Mouse (Mus musculus): ENCODE results near the gene Nob1. TPM values are rescaled to one million over a fixed set of nuclear protein-coding genes. Genes with fewer than 3 reads are reported as not detected.

Gene Nob1
- total and polyA plus RNA-seq, 2 experiments from 2014 or later = 26.1 to 35.6 TPM

GRCm38 (mm10) chr8:107447713-107448112 is 22.9 kb upstream of the Nob1 start:
- Histone ChIP-seq H3K9ac (replicated peaks; ENCODE audit: low read depth, low read length) (no peak overlapping the region), H3K4me2 (ENCODE audit: low read depth, low read length) (no peak overlapping the region), H3K9me3 (replicated peaks; ENCODE audit: control insufficient read depth, low read length) (no peaks in the 10 kb centered on the region), H3K36me3 (replicated peaks; ENCODE audit: control insufficient read depth, insufficient read depth, low read length) (no peaks in the 10 kb centered on the region), H3K4me1 (ENCODE audit: control insufficient read depth, insufficient read depth) (0 out of 2 replicates have a peak, but pooled peaks cover 4% of the 10 kb centered on the region), H3K4me3 (ENCODE audit: low read depth, low read length) (no peak overlapping the region), H3K27me3 (ENCODE audit: control insufficient read depth, insufficient read depth, low read length) (no peaks in the 10 kb centered on the region), H3K27ac (ENCODE audit: low read depth) (no peak overlapping the region)
- TF ChIP-seq CTCF (IDR thresholded peaks at IDR 0.05; ENCODE audit: low read depth) = no peak
- no peak for TF ChIP-seq EP300 (IDR thresholded peaks at IDR 0.05; ENCODE audit: low read depth)
- DNase-seq (ENCODE audit: low spot score) (no peak), ATAC-seq (ENCODE audit: insufficient read depth, low read depth) (no peak)

- TF ChIP-seq CTCF (IDR thresholded peaks at IDR 0.05; ENCODE audit: low read depth) (no peak), EP300 (IDR thresholded peaks at IDR 0.05; ENCODE audit: low read depth) (no peak)
- Histone ChIP-seq H3K27ac (ENCODE audit: low read depth) (peak overlapping the region; percentile 51; the same call in 1 of the 2 replicates), H3K9me3 (replicated peaks; ENCODE audit: control insufficient read depth, low read length) (no peaks in the 10 kb centered on the region), H3K4me2 (ENCODE audit: low read depth, low read length) (no peak overlapping the region), H3K4me1 (ENCODE audit: control insufficient read depth, insufficient read depth) (0 out of 2 replicates have a peak, but pooled peaks cover 4% of the 10 kb centered on the region), H3K9ac (replicated peaks; ENCODE audit: low read depth, low read length) (no peak overlapping the region), H3K27me3 (ENCODE audit: control insufficient read depth, insufficient read depth, low read length) (no peaks in the 10 kb centered on the region), H3K4me3 (ENCODE audit: low read depth, low read length) (no peak overlapping the region), H3K36me3 (replicated peaks; ENCODE audit: control insufficient read depth, insufficient read depth, low read length) (no peaks in the 10 kb centered on the region)
- 53% methylated on average over 3 of the region's 3 CpGs for WGBS
- peak; percentile 20 for DNase-seq (ENCODE audit: low spot score)
- no peak for ATAC-seq (ENCODE audit: insufficient read depth, low read depth)
Observed at GRCm38 (mm10) chr8:107444626-107445025, 19.8 kb upstream of the Nob1 start.

- no peak overlapping the region for H3K9ac ChIP-seq (replicated peaks; ENCODE audit: low read depth, low read length)
- H3K4me3 ChIP-seq (ENCODE audit: low read depth, low read length) = no peak overlapping the region
- H3K4me1 ChIP-seq (ENCODE audit: control insufficient read depth, insufficient read depth) = peaks cover 6% of the 10 kb centered on the region; the same call in 1 of the 2 replicates
- DNase-seq (ENCODE audit: low spot score) = no peak
- H3K27me3 ChIP-seq (ENCODE audit: control insufficient read depth, insufficient read depth, low read length) = no peaks in the 10 kb centered on the region
- H3K9me3 ChIP-seq (replicated peaks; ENCODE audit: control insufficient read depth, low read length) = no peaks in the 10 kb centered on the region
- no peak for ATAC-seq (ENCODE audit: insufficient read depth, low read depth)
- TF ChIP-seq CTCF (IDR thresholded peaks at IDR 0.05; ENCODE audit: low read depth) = no peak
- no peak for TF ChIP-seq EP300 (IDR thresholded peaks at IDR 0.05; ENCODE audit: low read depth)
- H3K36me3 ChIP-seq (replicated peaks; ENCODE audit: control insufficient read depth, insufficient read depth, low read length) = no peaks in the 10 kb centered on the region
- WGBS = 80% methylated on average over 3 of the region's 3 CpGs
- H3K4me2 ChIP-seq (ENCODE audit: low read depth, low read length) = no peak overlapping the region
- no peak overlapping the region for H3K27ac ChIP-seq (ENCODE audit: low read depth)
Observed at GRCm38 (mm10) chr8:107439880-107440625, 15.2 kb upstream of the Nob1 start.

- Histone ChIP-seq H3K4me1 (ENCODE audit: control insufficient read depth, insufficient read depth) (peaks cover 6% of the 10 kb centered on the region; the same call in 1 of the 2 replicates), H3K27ac (ENCODE audit: low read depth) (no peak overlapping the region), H3K36me3 (replicated peaks; ENCODE audit: control insufficient read depth, insufficient read depth, low read length) (no peaks in the 10 kb centered on the region), H3K4me3 (ENCODE audit: low read depth, low read length) (no peak overlapping the region), H3K27me3 (ENCODE audit: control insufficient read depth, insufficient read depth, low read length) (no peaks in the 10 kb centered on the region), H3K4me2 (ENCODE audit: low read depth, low read length) (no peak overlapping the region), H3K9ac (replicated peaks; ENCODE audit: low read depth, low read length) (no peak overlapping the region), H3K9me3 (replicated peaks; ENCODE audit: control insufficient read depth, low read length) (no peaks in the 10 kb centered on the region)
- no peak for DNase-seq (ENCODE audit: low spot score)
- no peak for TF ChIP-seq CTCF (IDR thresholded peaks at IDR 0.05; ENCODE audit: low read depth)
- TF ChIP-seq EP300 (IDR thresholded peaks at IDR 0.05; ENCODE audit: low read depth) = no peak
- ATAC-seq (ENCODE audit: insufficient read depth, low read depth) = no peak
- WGBS = 69% methylated on average over 2 of the region's 2 CpGs
Observed at GRCm38 (mm10) chr8:107437711-107438110, 12.9 kb upstream of the Nob1 start.

GRCm38 (mm10) chr8:107436841-107437421 is 12.1 kb upstream of the Nob1 start:
- 5% methylated on average over 16 of the region's 16 CpGs for WGBS
- Histone ChIP-seq H3K36me3 (replicated peaks; ENCODE audit: control insufficient read depth, insufficient read depth, low read length) (no peaks in the 10 kb centered on the region), H3K4me1 (ENCODE audit: control insufficient read depth, insufficient read depth) (peaks cover 6% of the 10 kb centered on the region; the same call in 1 of the 2 replicates), H3K9ac (replicated peaks; ENCODE audit: low read depth, low read length) (peak overlapping the region; percentile 90), H3K9me3 (replicated peaks; ENCODE audit: control insufficient read depth, low read length) (no peaks in the 10 kb centered on the region), H3K27me3 (ENCODE audit: control insufficient read depth, insufficient read depth, low read length) (no peaks in the 10 kb centered on the region), H3K4me2 (ENCODE audit: low read depth, low read length) (peak overlapping the region; percentile 80), H3K27ac (ENCODE audit: low read depth) (peak overlapping the region; percentile 93), H3K4me3 (ENCODE audit: low read depth, low read length) (peak overlapping the region; percentile 97)
- TF ChIP-seq EP300 (IDR thresholded peaks at IDR 0.05; ENCODE audit: low read depth) (no peak), CTCF (IDR thresholded peaks at IDR 0.05; ENCODE audit: low read depth) (no peak)
- DNase-seq (ENCODE audit: low spot score) = peak; percentile 27
- 0 out of 2 replicates have a peak, but pooled peaks have one; percentile 15 for ATAC-seq (ENCODE audit: insufficient read depth, low read depth)
